Mouse (Mus musculus) midbrain, postnatal 0 days (tissue): ENCODE data around the gene Galt. TPM values are rescaled to one million over a fixed set of nuclear protein-coding genes. Genes with fewer than 3 reads are reported as not detected.

Experiments
- ATAC-seq: fragments of 200-750 bp; cut with Nextera tagmentation; 2 replicates; pipeline ENCODE4 v1.8.0; 2017; ENCODE audit warnings: moderate number of reproducible peaks, mild to moderate bottlenecking, moderate TSS enrichment, moderate library complexity; ENCODE audit not compliant: low FRiP score
- DNase-seq: peaks from one replicate; pipeline ENCODE4 v3.0.0-alpha.2; 2015; ENCODE audit warnings: low spot score
- H3K27ac ChIP-seq: fragments of 300-500 bp; sonication (generic); 2 replicates; pipeline ENCODE4 v1.5.1; 2014; ENCODE audit warnings: low read depth, mild to moderate bottlenecking, low read length, mixed read lengths
- H3K27me3 ChIP-seq: fragments of 300-500 bp; sonication (generic); 2 replicates; pipeline ENCODE4 v1.6.1; 2014; ENCODE audit warnings: low read length, control low read depth, mixed read lengths; ENCODE audit not compliant: insufficient read depth
- H3K36me3 ChIP-seq: fragments of 300-500 bp; sonication (generic); 2 replicates; pipeline ENCODE4 v1.6.1; 2014; ENCODE audit warnings: low read length, control low read depth, mixed read lengths; ENCODE audit not compliant: insufficient read depth
- H3K4me1 ChIP-seq: fragments of 300-500 bp; sonication (generic); 2 replicates; pipeline ENCODE4 v1.6.1; 2014; ENCODE audit warnings: mild to moderate bottlenecking, control low read depth, antibody characterized with exemption, low read length, mixed read lengths; ENCODE audit not compliant: insufficient read depth
- H3K4me2 ChIP-seq: fragments of 300-500 bp; sonication (generic); 2 replicates; pipeline ENCODE4 v1.6.1; 2014; ENCODE audit warnings: low read depth, mild to moderate bottlenecking, low read length, mixed read lengths; ENCODE audit not compliant: poor library complexity, severe bottlenecking
- H3K4me3 ChIP-seq: fragments of 300-500 bp; sonication (generic); 2 replicates; pipeline ENCODE4 v1.5.1; 2014; ENCODE audit warnings: low read depth, mild to moderate bottlenecking, low read length, moderate library complexity
- H3K9ac ChIP-seq: fragments of 300-500 bp; sonication (generic); replicated peaks from 2 replicates; pipeline ENCODE4 v1.6.1; 2014; ENCODE audit warnings: mild to moderate bottlenecking, low read length, moderate library complexity, mixed read lengths; ENCODE audit not compliant: poor library complexity, severe bottlenecking
- H3K9me3 ChIP-seq: fragments of 300-500 bp; sonication (generic); 2 replicates; pipeline ENCODE4 v1.6.1; 2016; ENCODE audit warnings: low read length, control low read depth
- CTCF ChIP-seq: IDR thresholded peaks from 2 replicates; pipeline ENCODE4 v1.5.1; 2016; ENCODE audit warnings: antibody characterized with exemption, mild to moderate bottlenecking
- WGBS: fragments of 180-500 bp; shearing (Covaris S2); extraction: QIAGEN DNeasy Blood & Tissue Kit; methylation state at CpG from one replicate; pipeline ENCODE4 v1.1.7; 2014; 5-methylcytosine and 5-hydroxymethylcytosine counted together
- polyA plus RNA-seq: library from polyadenylated mRNA; unstranded; fragments of >200 nt; fragmentation: Nextera tagmentation; extraction: Ambion mirVana; gene quantifications from 2 replicates; pipeline ENCODE4 v1.2.1, GENCODE M21; 2015
- total RNA-seq: library from RNA; depleted of rRNA; stranded (reverse); fragments of >200 nt; gene quantifications from 2 replicates; pipeline ENCODE4 v1.2.3, GENCODE M21; 2014

The Galt gene
- total and polyA plus RNA-seq, 2 experiments from 2014 or later = 54.0 to 68.1 TPM

- H3K9me3 ChIP-seq = no peaks in the 10 kb centered on the region
- DNase-seq (no peak), ATAC-seq (no peak)
- H3K27ac ChIP-seq = no peak overlapping the region
- TF ChIP-seq CTCF = no peak
- peaks cover 19% of the 10 kb centered on the region for H3K4me1 ChIP-seq
- no peaks in the 10 kb centered on the region for H3K27me3 ChIP-seq
- H3K4me3 ChIP-seq = peak overlapping the region; percentile 78
- peak overlapping the region; percentile 84 for H3K4me2 ChIP-seq
- WGBS = 71% methylated on average over 16 of the region's 16 CpGs
- peaks cover 10% of the 10 kb centered on the region for H3K36me3 ChIP-seq
- no peak overlapping the region for H3K9ac ChIP-seq
These were observed 43.2 kb upstream of the Galt start for GRCm38 (mm10) chr4:41711705-41712375.

- H3K4me1 ChIP-seq = peaks cover 13% of the 10 kb centered on the region
- H3K36me3 ChIP-seq = peaks cover 17% of the 10 kb centered on the region
- peak overlapping the region; percentile 78 for H3K4me3 ChIP-seq
- ATAC-seq (peak; percentile 8; the same call in 1 of the 2 replicates), DNase-seq (no peak)
- 41% methylated on average over 31 of the region's 31 CpGs for WGBS
- peak overlapping the region; percentile 80 for H3K9ac ChIP-seq
- no peaks in the 10 kb centered on the region for H3K9me3 ChIP-seq
- H3K27me3 ChIP-seq = no peaks in the 10 kb centered on the region
- no peak for TF ChIP-seq CTCF
- H3K27ac ChIP-seq = peak overlapping the region; percentile 88; the same call in 1 of the 2 replicates
- peak overlapping the region; percentile 84 for H3K4me2 ChIP-seq
These were observed 42.4 kb upstream of the Galt start for GRCm38 (mm10) chr4:41712421-41713196.

- peak; percentile 56 for ATAC-seq
- no peaks in the 10 kb centered on the region for H3K27me3 ChIP-seq
- peak within 1 kb of the TSS; percentile 84 for H3K4me2 ChIP-seq
- peak within 1 kb of the TSS; percentile 78 for H3K4me3 ChIP-seq
- TF ChIP-seq CTCF = peak; percentile 62
- H3K4me1 ChIP-seq = peaks cover 13% of the 10 kb centered on the region
- H3K9ac ChIP-seq = peak within 1 kb of the TSS; percentile 80
- H3K36me3 ChIP-seq = peaks cover 24% of the 10 kb centered on the region
- under 1% methylated on average over 61 of the region's 61 CpGs for WGBS
- H3K27ac ChIP-seq = peak within 1 kb of the TSS; percentile 88
- peak; percentile 87 for DNase-seq
- H3K9me3 ChIP-seq = no peaks in the 10 kb centered on the region
These were observed 41.6 kb upstream of the Galt start, which contains the start of gene Rpp25l for GRCm38 (mm10) chr4:41713197-41714067. Rpp25l (minus strand) TSS chr4:41713534.

GRCm38 (mm10) chr4:41714276-41714675, 40.8 kb upstream of the Galt start:
- Histone ChIP-seq H3K9ac (no peak overlapping the region), H3K27ac (no peak overlapping the region), H3K4me2 (peak overlapping the region; percentile 84), H3K27me3 (no peaks in the 10 kb centered on the region), H3K4me3 (peak overlapping the region; percentile 78; the same call in 1 of the 2 replicates), H3K36me3 (peaks cover 30% of the 10 kb centered on the region), H3K9me3 (no peaks in the 10 kb centered on the region), H3K4me1 (peaks cover 13% of the 10 kb centered on the region)
- DNase-seq (peak; percentile 87), ATAC-seq (no peak)
- 10% methylated on average over 8 of the region's 8 CpGs for WGBS
- TF ChIP-seq CTCF = peak; percentile 87

- 78% methylated on average over 8 of the region's 8 CpGs for WGBS
- H3K27me3 ChIP-seq = no peaks in the 10 kb centered on the region
- no peaks in the 10 kb centered on the region for H3K9me3 ChIP-seq
- H3K4me3 ChIP-seq = no peak overlapping the region
- ATAC-seq (no peak), DNase-seq (no peak)
- no peak overlapping the region for H3K4me2 ChIP-seq
- H3K36me3 ChIP-seq = peaks cover 37% of the 10 kb centered on the region
- no peak overlapping the region for H3K27ac ChIP-seq
- no peak overlapping the region for H3K9ac ChIP-seq
- H3K4me1 ChIP-seq = peaks cover 13% of the 10 kb centered on the region
- no peak for TF ChIP-seq CTCF
These were observed 39.9 kb upstream of the Galt start for GRCm38 (mm10) chr4:41715082-41715481.
